Mouse (Mus musculus): ENCODE measurements around the gene Prokr1.

- no peak for TF ChIP-seq GATA1 (IDR thresholded peaks at IDR 0.05; ENCODE audit: low read length)
- no peak for TF ChIP-seq TAL1 (IDR thresholded peaks at IDR 0.05; ENCODE audit: low read length)
Observed at GRCm38 (mm10) chr6:87530386-87530785, 60.2 kb downstream of the Prokr1 start.

All from erythroblast, embryonic 14.5 days (primary cell).